Mouse (Mus musculus) cortical plate, adult 2 months (tissue): ENCODE data around the gene Padi4. TPM values are rescaled to one million over a fixed set of nuclear protein-coding genes. Genes with fewer than 3 reads are reported as not detected.

ENCODE experiments used
- H3K27ac ChIP-seq: fragments of 200-500 bp; 2 replicates; pipeline ENCODE4 v1.5.1; 2012; ENCODE audit warnings: low read length, control low read depth, inconsistent platforms; ENCODE audit not compliant: insufficient read depth
- H3K4me1 ChIP-seq: fragments of 200-500 bp; 2 replicates; pipeline ENCODE4 v1.6.1; 2011; ENCODE audit warnings: low read length; ENCODE audit not compliant: control insufficient read depth, insufficient read depth
- H3K4me3 ChIP-seq: fragments of 200-500 bp; 2 replicates; pipeline ENCODE4 v1.5.1; 2011; ENCODE audit warnings: mild to moderate bottlenecking, low read length, control low read depth; ENCODE audit not compliant: insufficient read depth
- CTCF ChIP-seq: fragments of 200-500 bp; IDR thresholded peaks from 2 replicates; pipeline ENCODE4 v1.5.1; 2011; ENCODE audit warnings: mild to moderate bottlenecking, control low read depth, low read length; ENCODE audit not compliant: insufficient read depth; ENCODE audit errors: extremely low read depth
- POLR2A ChIP-seq: fragments of 200-500 bp; IDR thresholded peaks from 2 replicates; pipeline ENCODE4 v1.6.1; 2011; ENCODE audit warnings: mild to moderate bottlenecking, low read length, control low read depth; ENCODE audit not compliant: insufficient read depth; ENCODE audit errors: extremely low read depth
- polyA plus RNA-seq: library from polyadenylated mRNA; depleted of rRNA; stranded (reverse); fragments of >200 nt; gene quantifications from 2 replicates; pipeline ENCODE4 v1.2.3, GENCODE M21; 2012

The Padi4 gene
- polyA plus RNA-seq, 1 experiment: 0.31 TPM

GRCm38 (mm10) chr4:140788983-140789382, 14.9 kb upstream of the Padi4 start:
- Histone ChIP-seq H3K27ac (no peak overlapping the region), H3K4me1 (no peaks in the 10 kb centered on the region), H3K4me3 (no peak overlapping the region)
- TF ChIP-seq POLR2A (no peak), CTCF (peak; percentile 74)

DNA sequence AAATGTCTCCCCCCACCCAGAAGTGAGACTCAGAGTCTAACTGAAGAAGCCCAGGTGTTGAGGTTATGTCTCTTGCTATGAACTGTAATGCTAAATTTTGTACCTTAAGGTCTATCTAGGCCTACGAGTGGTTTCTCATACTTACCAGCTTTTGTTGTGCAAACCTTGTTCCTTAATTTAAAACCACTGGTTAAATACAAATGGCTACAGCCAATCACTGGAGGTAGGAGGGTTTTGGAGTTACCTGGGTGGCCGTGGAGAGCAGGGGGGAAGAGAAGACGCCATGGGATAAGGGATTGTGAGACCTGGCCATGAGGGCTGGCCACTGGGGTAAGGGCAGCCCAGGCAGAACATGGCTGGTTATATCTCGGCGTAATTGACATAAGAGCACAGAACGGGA, 14.2 kb upstream of the Padi4 start:
- H3K4me3 ChIP-seq: no peak overlapping the region
- H3K4me1 ChIP-seq: no peaks in the 10 kb centered on the region
- TF ChIP-seq CTCF: no peak
- no peak for TF ChIP-seq POLR2A
- no peak overlapping the region for H3K27ac ChIP-seq

- TF ChIP-seq CTCF: no peak
- no peak for TF ChIP-seq POLR2A
- H3K4me1 ChIP-seq: no peaks in the 10 kb centered on the region
- no peak overlapping the region for H3K27ac ChIP-seq
- H3K4me3 ChIP-seq: no peak overlapping the region
Measured at GRCm38 (mm10) chr4:140787414-140787813, 13.4 kb upstream of the Padi4 start.

- TF ChIP-seq POLR2A: no peak
- TF ChIP-seq CTCF: no peak
- H3K4me1 ChIP-seq: no peaks in the 10 kb centered on the region
- no peak overlapping the region for H3K4me3 ChIP-seq
- no peak overlapping the region for H3K27ac ChIP-seq
Measured at GRCm38 (mm10) chr4:140785217-140785616, 11.2 kb upstream of the Padi4 start.

GRCm38 (mm10) chr4:140784292-140784945, 10.4 kb upstream of the Padi4 start:
- Histone ChIP-seq H3K27ac (no peak overlapping the region), H3K4me1 (no peaks in the 10 kb centered on the region), H3K4me3 (no peak overlapping the region)
- TF ChIP-seq CTCF: no peak
- TF ChIP-seq POLR2A: no peak

DNA sequence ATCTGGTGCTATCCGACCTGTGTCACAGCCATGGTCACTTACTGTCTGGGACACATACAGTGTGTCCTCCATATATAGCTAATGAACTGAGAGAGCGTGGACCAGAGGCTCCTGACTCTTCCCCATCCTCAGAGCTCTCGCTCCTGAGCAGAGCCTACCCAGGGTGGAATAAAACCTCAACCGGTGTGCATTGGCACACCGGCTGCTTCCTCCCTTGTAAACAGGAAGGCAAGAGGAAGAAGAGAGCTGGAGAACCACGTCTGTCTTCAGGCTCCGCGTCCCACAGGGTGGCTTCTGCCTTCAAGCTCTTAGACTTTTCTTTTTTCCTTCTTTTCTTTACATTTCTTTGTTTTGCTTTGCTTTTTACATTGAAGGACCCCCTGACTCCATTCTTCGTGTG, 8.8 kb upstream of the Padi4 start:
- TF ChIP-seq CTCF: no peak
- TF ChIP-seq POLR2A: no peak
- Histone ChIP-seq H3K4me1 (no peaks in the 10 kb centered on the region), H3K27ac (no peak overlapping the region), H3K4me3 (no peak overlapping the region)

DNA sequence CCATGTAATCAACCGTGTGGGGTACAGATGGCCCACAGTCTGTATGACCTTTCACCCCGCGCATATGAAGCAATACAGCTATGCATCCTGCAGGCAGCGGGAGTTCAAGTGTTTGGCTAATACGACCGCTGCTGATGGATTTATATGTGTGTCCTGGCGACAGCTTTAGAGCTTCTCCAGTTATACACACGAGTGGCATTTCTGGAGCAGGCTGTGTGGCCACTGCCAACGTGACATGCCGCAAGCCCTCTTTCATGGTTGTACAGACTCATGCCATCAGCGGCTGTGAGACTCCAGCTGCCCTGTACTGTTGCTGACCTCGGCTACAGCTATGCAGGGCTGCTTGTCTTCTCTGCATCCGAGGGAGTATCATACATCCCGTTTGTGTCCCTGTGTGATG, 6.5 kb upstream of the Padi4 start:
- Histone ChIP-seq H3K4me1 (no peaks in the 10 kb centered on the region), H3K4me3 (no peak overlapping the region), H3K27ac (no peak overlapping the region)
- TF ChIP-seq POLR2A: no peak
- TF ChIP-seq CTCF: no peak

GRCm38 (mm10) chr4:140779803-140780397, 5.9 kb upstream of the Padi4 start:
- Histone ChIP-seq H3K4me3 (no peak overlapping the region), H3K4me1 (no peaks in the 10 kb centered on the region), H3K27ac (no peak overlapping the region)
- TF ChIP-seq POLR2A (no peak), CTCF (no peak)

DNA sequence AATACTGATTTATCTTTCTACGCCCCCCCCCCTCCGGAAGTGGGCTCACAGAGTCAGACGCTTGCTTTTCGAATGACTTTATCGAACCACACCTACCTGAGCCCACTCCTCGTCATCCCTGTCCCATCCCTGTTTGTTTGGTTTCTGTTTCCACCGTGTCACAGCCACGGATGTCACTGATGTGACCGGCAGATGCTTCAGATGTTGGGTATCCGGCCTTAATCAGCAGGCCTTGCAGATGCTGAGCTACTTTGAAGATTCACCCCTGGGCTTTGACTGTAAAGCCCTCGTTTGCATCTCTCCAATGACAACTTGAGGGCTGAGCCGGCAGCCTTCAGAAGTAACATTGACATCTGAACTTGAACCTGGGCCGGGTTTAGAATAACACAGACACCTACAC, 2.6 kb upstream of the Padi4 start:
- TF ChIP-seq POLR2A (no peak), CTCF (no peak)
- no peak overlapping the region for H3K27ac ChIP-seq
- no peak overlapping the region for H3K4me3 ChIP-seq
- no peaks in the 10 kb centered on the region for H3K4me1 ChIP-seq

GRCm38 (mm10) chr4:140775876-140776275, 1.8 kb upstream of the Padi4 start:
- Histone ChIP-seq H3K4me1 (no peaks in the 10 kb centered on the region), H3K27ac (no peak overlapping the region), H3K4me3 (no peak overlapping the region)
- no peak for TF ChIP-seq CTCF
- TF ChIP-seq POLR2A: no peak
